Mouse (Mus musculus): ENCODE results near the gene Hist1h2ag.
A peak's percentile ranks its signal among the peaks of the same experiment; 100 is the strongest.

The Hist1h2ag gene

DNA sequence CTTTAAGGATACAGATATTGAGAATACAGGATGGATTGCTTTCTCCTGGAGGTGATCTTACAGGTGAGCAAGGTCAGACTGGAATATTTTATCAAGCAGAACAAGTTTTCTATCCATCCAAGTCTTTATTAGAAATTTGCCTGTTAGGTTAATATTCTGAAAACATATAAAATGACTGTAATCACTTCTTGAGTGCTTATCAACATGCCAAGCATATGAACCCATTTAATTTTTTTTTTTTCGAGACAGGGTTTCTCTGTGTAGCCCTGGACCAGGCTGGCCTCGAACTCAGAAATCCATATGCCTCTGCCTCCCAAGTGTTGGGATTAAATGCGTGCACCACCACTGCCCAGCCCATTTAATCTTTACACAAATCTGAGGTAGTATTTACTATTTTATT, 5.8 kb downstream of the Hist1h2ag start:
- no peak for DNase-seq (ENCODE audit: low spot score in 2 of 2)

GRCm38 (mm10) chr13:22036149-22036956, 6.4 kb downstream of the Hist1h2ag start:
- no peak for DNase-seq (ENCODE audit: low spot score in 2 of 2)

GRCm38 (mm10) chr13:22035267-22036148, 7.2 kb downstream of the Hist1h2ag start, which contains the start of the genes Hist1h2ah and Hist1h2bk:
Gene Hist1h2ah, minus strand, starts transcription at chr13:22035568.
Gene Hist1h2bk, plus strand, starts transcription at chr13:22035870.
- DNase-seq (ENCODE audit: low spot score in 2 of 2), result peak; percentile 88 to 92

- DNase-seq (ENCODE audit: low spot score in 2 of 2), result no peak
Observed at GRCm38 (mm10) chr13:22034443-22035266, 8.1 kb downstream of the Hist1h2ag start.

- no peak for DNase-seq (ENCODE audit: low spot score in 2 of 2)
Observed at GRCm38 (mm10) chr13:22033741-22034442, 8.9 kb downstream of the Hist1h2ag start.

DNA sequence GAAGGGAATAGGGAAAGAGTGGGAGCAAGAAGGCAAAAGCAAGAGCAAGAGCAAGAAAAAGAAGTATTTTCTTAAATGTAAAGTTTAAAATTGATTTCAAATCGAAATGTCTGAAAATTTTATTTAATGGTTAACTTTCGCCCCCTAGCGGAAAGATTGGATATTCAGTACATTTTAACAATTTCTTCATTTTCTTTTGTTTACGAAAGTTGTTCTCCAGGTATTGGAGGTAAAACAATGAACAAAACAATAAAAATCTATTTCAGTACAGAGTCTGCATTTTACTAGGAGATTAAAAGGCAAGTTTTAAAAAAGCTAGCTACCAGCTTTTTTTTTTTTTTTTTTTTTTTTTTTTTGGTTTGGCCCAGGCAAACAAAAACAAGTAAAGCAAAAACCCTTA, 12.3 kb downstream of the Hist1h2ag start:
- DNase-seq (ENCODE audit: low spot score in 2 of 2), result no peak

DNA sequence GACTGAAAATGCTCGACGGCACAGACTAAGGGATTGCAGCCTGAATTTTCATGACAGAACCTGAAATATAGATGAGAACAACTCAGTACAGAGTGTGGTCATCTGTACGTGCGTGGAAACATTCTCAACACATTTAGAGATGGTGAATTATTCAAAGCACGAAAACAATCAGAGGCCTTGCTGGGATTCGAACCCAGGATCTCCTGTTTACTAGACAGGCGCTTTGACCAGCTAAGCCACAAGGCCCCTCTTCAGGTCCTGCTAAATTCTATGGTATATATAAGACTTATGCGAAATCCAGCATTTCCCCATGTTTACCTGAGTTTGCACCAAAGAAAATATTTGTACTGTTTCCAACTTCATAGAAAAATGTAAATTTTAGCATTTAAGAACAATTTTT, 12.8 kb downstream of the Hist1h2ag start:
- peak; percentile 57 to 62 for DNase-seq (ENCODE audit: low spot score in 2 of 2)

- DNase-seq (ENCODE audit: low spot score in 2 of 2), result peak; percentile 96 to 97
Observed at GRCm38 (mm10) chr13:22028673-22029460, 13.9 kb downstream of the Hist1h2ag start.

DNA sequence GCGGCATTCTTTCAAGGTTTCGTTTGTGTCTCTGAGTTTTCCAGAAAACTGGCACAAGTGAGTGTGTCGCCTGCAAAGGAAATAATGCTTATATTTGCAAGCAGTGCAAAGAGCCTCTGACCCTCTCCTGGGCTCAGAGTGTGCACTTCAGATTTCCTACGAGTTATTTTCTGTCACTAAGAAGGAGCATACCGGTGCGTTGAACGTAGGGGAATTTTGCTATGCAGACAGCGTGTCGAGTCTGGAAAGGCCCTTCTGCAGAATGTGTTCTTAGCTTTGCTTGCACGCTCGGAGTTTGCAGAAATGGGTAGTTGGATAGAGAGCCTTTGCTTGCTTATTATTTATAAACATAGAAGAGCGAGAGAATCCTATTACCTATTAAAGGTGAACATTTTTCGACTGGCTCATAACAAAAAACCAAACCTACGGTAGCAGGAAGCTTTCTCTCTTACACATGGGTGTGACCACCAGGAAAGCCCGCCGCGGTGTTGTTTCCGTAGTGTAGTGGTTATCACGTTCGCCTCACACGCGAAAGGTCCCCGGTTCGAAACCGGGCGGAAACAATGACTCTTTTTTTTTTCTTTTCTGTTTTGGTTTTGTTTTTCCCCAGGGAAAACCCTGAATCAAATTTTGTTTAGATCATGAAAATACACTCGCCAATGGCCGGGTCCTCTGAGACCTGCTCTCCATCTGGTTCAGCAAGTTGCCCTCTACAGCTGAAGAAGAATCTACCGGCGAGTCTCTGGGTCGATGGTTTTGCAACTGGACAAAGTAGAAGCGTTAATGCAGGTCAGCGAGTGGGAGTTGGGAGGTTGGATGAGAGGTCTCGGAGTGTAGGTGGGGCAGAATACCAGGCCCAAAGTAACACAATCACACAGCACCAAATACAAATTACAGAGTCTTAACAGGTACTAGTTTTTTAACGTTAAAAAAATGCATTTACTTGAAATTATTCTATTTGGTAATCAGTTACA, 16.4 kb downstream of the Hist1h2ag start:
- DNase-seq (ENCODE audit: low spot score in 2 of 2), result peak; percentile 93 to 95

DNA sequence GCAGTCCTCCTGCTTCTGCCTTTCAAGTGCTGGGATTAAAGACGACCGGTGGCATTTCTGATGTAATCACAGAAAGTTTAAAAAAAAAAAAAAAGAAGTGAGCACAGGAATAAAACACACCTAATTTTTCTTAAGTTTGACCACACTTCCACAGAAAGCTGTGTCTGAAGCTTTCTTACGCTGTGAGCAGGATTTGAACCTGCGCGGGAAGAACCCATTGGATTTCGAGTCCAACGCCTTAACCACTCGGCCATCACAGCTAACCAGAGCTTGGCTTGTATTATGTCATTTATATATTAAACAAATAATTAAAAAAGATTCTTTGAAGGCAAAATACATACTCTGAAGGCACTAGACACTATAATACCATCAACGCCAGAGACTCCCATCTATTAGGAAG, 20.5 kb downstream of the Hist1h2ag start:
- DNase-seq (ENCODE audit: low spot score in 2 of 2), result peak; percentile 77 to 82

DNA sequence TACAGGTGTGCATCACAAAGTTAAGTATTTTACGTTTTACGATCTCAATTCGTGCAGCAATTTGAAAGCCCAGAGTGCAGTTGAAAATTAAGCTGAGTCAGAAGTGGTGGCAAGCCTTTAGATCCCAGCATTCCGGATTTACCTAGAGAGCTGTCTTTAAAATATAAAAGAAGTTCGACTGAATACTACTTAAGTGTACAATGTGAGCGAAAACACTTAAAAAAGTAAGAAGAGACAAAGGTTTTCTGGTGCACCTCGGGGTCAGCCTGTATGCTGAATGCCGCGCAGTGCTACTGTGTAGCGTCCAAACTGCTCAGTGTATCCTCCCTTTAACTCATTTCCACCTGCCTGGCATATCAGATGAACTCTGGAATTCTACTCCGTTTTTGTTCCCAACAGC, 21.2 kb downstream of the Hist1h2ag start:
- no peak for DNase-seq (ENCODE audit: low spot score in 2 of 2)

DNA sequence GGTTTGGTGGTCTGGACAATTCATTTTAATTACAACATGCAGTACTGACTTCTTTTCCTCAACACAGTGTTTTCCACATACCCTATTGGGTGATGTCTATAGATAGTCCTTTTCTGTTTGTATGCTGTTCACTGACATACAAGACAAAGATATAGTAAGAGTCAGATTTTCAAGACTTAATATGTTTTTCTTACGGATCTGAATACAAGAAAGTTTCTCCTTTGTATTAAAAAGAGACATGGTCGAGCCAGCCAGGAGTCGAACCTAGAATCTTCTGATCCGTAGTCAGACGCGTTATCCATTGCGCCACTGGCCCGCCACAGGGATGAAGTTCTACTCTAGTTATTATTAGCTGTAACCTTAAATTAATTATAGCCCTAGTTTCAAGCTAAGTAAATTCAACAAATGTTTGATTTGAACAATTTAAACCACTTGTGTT, 21.8 kb downstream of the Hist1h2ag start:
- peak in 1 of 2 experiments; percentile 74 for DNase-seq (ENCODE audit: low spot score in 2 of 2)

DNA sequence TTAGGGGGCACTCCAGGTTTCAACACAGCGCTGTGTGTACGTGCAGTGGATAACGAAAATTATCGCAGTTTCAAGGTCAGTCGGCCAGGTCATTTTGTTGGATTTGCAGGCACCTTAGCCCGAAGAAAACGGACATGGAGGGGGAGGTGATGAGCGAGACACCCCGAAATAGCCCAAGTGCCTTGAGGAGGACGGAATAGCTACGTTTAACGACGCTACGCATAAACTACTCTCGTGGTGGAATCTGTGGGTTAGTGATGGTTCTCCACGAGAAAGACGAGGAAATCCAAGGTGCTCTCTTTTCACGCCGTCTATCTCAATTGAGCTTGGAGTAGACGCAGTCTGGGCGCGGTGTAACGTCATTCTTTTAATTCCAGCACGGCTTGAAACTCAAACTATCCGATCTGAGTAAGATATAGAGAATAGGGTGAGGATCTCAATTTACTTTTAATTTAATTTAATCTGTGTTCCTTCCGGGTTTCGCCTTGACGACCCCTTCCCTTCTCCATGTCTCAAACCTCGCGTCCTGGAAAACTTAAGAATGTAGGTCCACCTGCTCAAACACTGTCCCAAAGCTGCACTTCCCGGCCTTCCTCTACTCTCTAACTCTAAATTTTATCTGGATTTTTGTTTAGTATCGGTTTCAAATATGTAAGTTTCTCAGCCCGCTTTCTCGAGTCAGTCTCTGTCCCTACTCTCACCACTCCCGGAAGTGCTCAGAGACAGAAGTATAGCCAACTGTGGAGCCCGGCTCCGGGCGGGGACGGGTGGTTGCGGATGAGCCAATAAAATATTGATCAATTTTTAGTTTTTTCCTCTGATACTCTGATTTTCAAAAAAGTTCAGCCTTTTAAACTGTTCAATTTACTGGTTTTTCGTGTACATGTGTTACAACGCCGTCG, 22.6 kb downstream of the Hist1h2ag start:
- no peak for DNase-seq (ENCODE audit: low spot score in 2 of 2)

GRCm38 (mm10) chr13:22015479-22016450, 27.0 kb downstream of the Hist1h2ag start:
- peak; percentile 78 to 81 for DNase-seq (ENCODE audit: low spot score in 2 of 2)

GRCm38 (mm10) chr13:22014411-22014845, 28.3 kb downstream of the Hist1h2ag start:
- DNase-seq (ENCODE audit: low spot score in 2 of 2), result no peak

- no peak for DNase-seq (ENCODE audit: low spot score in 2 of 2)
Observed at GRCm38 (mm10) chr13:22013716-22014115, 29.0 kb downstream of the Hist1h2ag start.

DNA sequence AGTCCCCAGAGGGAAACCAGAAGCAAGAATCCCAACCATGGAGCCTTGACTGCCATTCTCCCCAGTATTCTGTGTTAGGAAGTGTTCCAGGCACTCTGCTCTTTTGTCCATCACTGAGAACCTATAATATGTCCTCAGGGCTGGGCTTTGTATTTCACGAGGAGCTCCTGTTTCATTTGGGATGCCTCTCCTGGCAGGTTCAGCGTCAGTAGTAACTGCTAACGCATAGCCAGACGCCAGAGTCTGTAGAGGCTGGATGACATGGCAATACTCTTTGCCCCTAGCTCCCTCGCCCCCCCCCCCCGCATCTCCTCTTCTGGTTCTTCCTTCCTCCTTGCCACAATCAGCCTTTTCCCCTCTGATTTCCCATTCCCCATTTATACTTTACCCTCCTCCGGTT, 33.1 kb downstream of the Hist1h2ag start, which contains the start of gene Prss16:
Prss16 (minus strand) TSS at position 101 of the 400 bp plus-strand sequence.
- DNase-seq (ENCODE audit: low spot score in 2 of 2), result no peak

Measured in right cerebral cortex, adult 2 months (tissue).